Mouse (Mus musculus): ENCODE measurements at regions not wholly inside any gene's neighbourhood (a gene's known extent, or its start where the extent isn't known, plus 50 kb on each side); places are given as distances from the start of the nearest gene placed in this dataset.

DNA sequence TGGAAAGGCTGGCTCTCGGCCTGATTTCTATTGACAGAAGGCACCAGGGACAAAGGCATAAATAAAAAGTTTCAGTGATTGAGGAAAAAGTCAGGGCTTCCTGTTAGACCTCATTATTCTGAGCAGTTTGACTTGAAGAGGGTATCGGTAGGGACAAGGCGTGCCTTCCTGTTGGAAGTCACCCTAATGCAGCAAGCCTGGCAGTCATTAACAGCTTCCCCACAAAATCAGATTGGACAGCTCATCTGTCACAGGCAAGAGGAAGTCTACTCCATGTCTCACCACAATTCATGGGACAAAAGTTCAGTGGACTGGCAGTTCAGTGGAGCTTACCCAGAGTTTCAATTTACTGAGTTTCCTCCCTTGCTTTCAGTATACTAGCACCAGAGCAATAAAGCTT is 715.5 kb downstream of the Fam181b start:
- Histone ChIP-seq H3K27me3 (ENCODE audit: control insufficient read depth, insufficient read depth, low read length) (no peaks in the 10 kb centered on the region), H3K36me3 (ENCODE audit: control insufficient read depth, insufficient read depth, low read length) (no peaks in the 10 kb centered on the region), H3K4me1 (replicated peaks; ENCODE audit: control insufficient read depth, insufficient read depth, low read length) (no peaks in the 10 kb centered on the region), H3K9me3 (ENCODE audit: control insufficient read depth, low read length) (no peaks in the 10 kb centered on the region), H3K9ac (ENCODE audit: low read length) (no peak overlapping the region), H3K4me3 (ENCODE audit: low read depth, low read length) (no peak overlapping the region), H3K4me2 (ENCODE audit: low read depth, low read length, severe bottlenecking) (no peak overlapping the region), H3K27ac (ENCODE audit: low read depth, low read length) (no peak overlapping the region)
- ATAC-seq (replicated peaks; ENCODE audit: low FRiP score): no peak
- 67% methylated on average over 3 of the region's 3 CpGs for WGBS
- DNase-seq (ENCODE audit: low spot score): no peak

DNA sequence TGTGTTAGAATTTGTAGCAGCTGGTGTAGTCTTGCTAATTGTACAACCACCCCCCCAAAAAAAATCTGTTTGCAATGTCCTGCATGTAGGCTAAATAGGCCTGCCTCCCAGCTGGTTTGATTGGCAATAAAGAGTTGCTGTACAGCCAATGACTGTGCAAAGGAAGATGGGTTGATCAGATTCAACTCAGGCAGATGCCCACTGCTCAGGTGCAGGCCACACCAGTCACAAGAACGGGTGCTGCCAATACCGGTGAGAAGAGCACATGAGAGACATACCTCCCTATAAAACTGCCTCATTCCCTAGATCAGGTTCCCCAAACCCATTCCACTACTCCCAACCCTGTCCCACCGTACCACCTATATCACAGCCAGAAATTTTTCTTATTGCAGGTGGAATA is 756.0 kb downstream of the Fam181b start:
- Histone ChIP-seq H3K4me2 (ENCODE audit: low read depth, low read length, severe bottlenecking) (no peak overlapping the region), H3K27me3 (ENCODE audit: control insufficient read depth, insufficient read depth, low read length) (no peaks in the 10 kb centered on the region), H3K9ac (ENCODE audit: low read length) (no peak overlapping the region), H3K4me1 (replicated peaks; ENCODE audit: control insufficient read depth, insufficient read depth, low read length) (no peaks in the 10 kb centered on the region), H3K4me3 (ENCODE audit: low read depth, low read length) (no peak overlapping the region), H3K9me3 (ENCODE audit: control insufficient read depth, low read length) (no peaks in the 10 kb centered on the region), H3K36me3 (ENCODE audit: control insufficient read depth, insufficient read depth, low read length) (no peaks in the 10 kb centered on the region), H3K27ac (ENCODE audit: low read depth, low read length) (no peak overlapping the region)
- no peak for DNase-seq (ENCODE audit: low spot score)
- WGBS: 84% methylated on average over 3 of the region's 3 CpGs
- no peak for ATAC-seq (replicated peaks; ENCODE audit: low FRiP score)

GRCm38 (mm10) chr7:93836169-93836568 is 756.5 kb downstream of the Fam181b start:
- Histone ChIP-seq H3K9me3 (ENCODE audit: control insufficient read depth, low read length) (no peaks in the 10 kb centered on the region), H3K27me3 (ENCODE audit: control insufficient read depth, insufficient read depth, low read length) (no peaks in the 10 kb centered on the region), H3K27ac (ENCODE audit: low read depth, low read length) (no peak overlapping the region), H3K9ac (ENCODE audit: low read length) (no peak overlapping the region), H3K4me1 (replicated peaks; ENCODE audit: control insufficient read depth, insufficient read depth, low read length) (no peaks in the 10 kb centered on the region), H3K4me2 (ENCODE audit: low read depth, low read length, severe bottlenecking) (no peak overlapping the region), H3K36me3 (ENCODE audit: control insufficient read depth, insufficient read depth, low read length) (no peaks in the 10 kb centered on the region), H3K4me3 (ENCODE audit: low read depth, low read length) (no peak overlapping the region)
- ATAC-seq (replicated peaks; ENCODE audit: low FRiP score): no peak
- 65% methylated on average over 2 of the region's 2 CpGs for WGBS
- DNase-seq (ENCODE audit: low spot score): no peak

- DNase-seq (ENCODE audit: low spot score) (no peak), ATAC-seq (replicated peaks; ENCODE audit: low FRiP score) (no peak)
- no peaks in the 10 kb centered on the region for H3K9me3 ChIP-seq (ENCODE audit: control insufficient read depth, low read length)
- H3K27ac ChIP-seq (ENCODE audit: low read depth, low read length): no peak overlapping the region
- no peak overlapping the region for H3K4me2 ChIP-seq (ENCODE audit: low read depth, low read length, severe bottlenecking)
- H3K36me3 ChIP-seq (ENCODE audit: control insufficient read depth, insufficient read depth, low read length): no peaks in the 10 kb centered on the region
- H3K9ac ChIP-seq (ENCODE audit: low read length): no peak overlapping the region
- no peaks in the 10 kb centered on the region for H3K4me1 ChIP-seq (replicated peaks; ENCODE audit: control insufficient read depth, insufficient read depth, low read length)
- WGBS: 44% methylated on average over 6 of the region's 6 CpGs
- no peak overlapping the region for H3K4me3 ChIP-seq (ENCODE audit: low read depth, low read length)
- H3K27me3 ChIP-seq (ENCODE audit: control insufficient read depth, insufficient read depth, low read length): no peaks in the 10 kb centered on the region
Observed at GRCm38 (mm10) chr7:93855025-93855424, 775.4 kb downstream of the Fam181b start.

DNA sequence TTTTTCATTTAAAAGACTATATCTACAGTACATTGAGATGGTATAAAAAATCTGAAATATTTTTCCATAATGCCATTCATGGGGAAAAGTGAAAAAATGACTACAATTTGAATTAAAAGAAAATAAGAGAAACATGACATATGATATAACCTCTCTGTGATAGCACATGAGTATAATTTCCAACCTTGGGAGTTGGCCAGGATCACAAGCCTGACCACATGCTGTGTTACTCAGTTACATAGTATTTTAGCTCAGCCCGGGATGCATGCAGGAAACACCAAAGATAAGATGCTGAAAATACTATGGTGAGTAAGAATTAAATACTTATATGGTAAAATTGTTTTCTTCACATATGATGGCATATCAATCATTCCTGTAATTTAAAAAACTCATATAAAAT is 814.0 kb downstream of the Fam181b start:
- no peak overlapping the region for H3K9ac ChIP-seq (ENCODE audit: low read length)
- no peaks in the 10 kb centered on the region for H3K9me3 ChIP-seq (ENCODE audit: control insufficient read depth, low read length)
- H3K4me1 ChIP-seq (replicated peaks; ENCODE audit: control insufficient read depth, insufficient read depth, low read length): no peaks in the 10 kb centered on the region
- no peak overlapping the region for H3K4me2 ChIP-seq (ENCODE audit: low read depth, low read length, severe bottlenecking)
- no peaks in the 10 kb centered on the region for H3K27me3 ChIP-seq (ENCODE audit: control insufficient read depth, insufficient read depth, low read length)
- DNase-seq (ENCODE audit: low spot score) (no peak), ATAC-seq (replicated peaks; ENCODE audit: low FRiP score) (no peak)
- no peaks in the 10 kb centered on the region for H3K36me3 ChIP-seq (ENCODE audit: control insufficient read depth, insufficient read depth, low read length)
- WGBS: 86% methylated on average over 1 of the region's 1 CpGs
- no peak overlapping the region for H3K4me3 ChIP-seq (ENCODE audit: low read depth, low read length)
- H3K27ac ChIP-seq (ENCODE audit: low read depth, low read length): no peak overlapping the region

DNA sequence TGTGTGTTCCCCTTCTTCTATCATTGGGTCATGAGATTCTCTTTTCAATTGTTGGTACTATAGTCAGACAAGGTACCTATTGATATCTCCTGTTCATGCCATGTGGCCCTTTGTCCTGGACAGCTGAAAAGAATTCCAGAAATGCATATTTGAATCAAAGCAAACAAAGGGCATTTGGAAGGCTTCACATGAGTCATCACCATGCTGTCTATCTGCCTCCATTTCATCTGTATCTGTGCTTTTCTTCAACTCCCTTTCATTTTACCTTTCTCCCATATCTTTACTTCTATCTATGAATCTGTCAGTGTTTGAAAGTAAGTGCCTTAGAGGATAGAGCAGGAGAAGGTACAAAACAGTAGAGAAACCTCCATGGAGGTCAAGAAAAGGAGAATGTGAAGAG is 817.3 kb downstream of the Fam181b start:
- H3K4me1 ChIP-seq (replicated peaks; ENCODE audit: control insufficient read depth, insufficient read depth, low read length): no peaks in the 10 kb centered on the region
- H3K36me3 ChIP-seq (ENCODE audit: control insufficient read depth, insufficient read depth, low read length): no peaks in the 10 kb centered on the region
- H3K9me3 ChIP-seq (ENCODE audit: control insufficient read depth, low read length): no peaks in the 10 kb centered on the region
- DNase-seq (ENCODE audit: low spot score) (no peak), ATAC-seq (replicated peaks; ENCODE audit: low FRiP score) (no peak)
- no peak overlapping the region for H3K4me3 ChIP-seq (ENCODE audit: low read depth, low read length)
- no peak overlapping the region for H3K9ac ChIP-seq (ENCODE audit: low read length)
- H3K27me3 ChIP-seq (ENCODE audit: control insufficient read depth, insufficient read depth, low read length): no peaks in the 10 kb centered on the region
- H3K4me2 ChIP-seq (ENCODE audit: low read depth, low read length, severe bottlenecking): no peak overlapping the region
- no peak overlapping the region for H3K27ac ChIP-seq (ENCODE audit: low read depth, low read length)

- 79% methylated on average over 2 of the region's 2 CpGs for WGBS
Observed at GRCm38 (mm10) chr7:93902770-93903169, 823.1 kb downstream of the Fam181b start.

GRCm38 (mm10) chr7:93936925-93937324 is 857.3 kb downstream of the Fam181b start:
- Histone ChIP-seq H3K4me1 (replicated peaks; ENCODE audit: control insufficient read depth, insufficient read depth, low read length) (no peaks in the 10 kb centered on the region), H3K9ac (ENCODE audit: low read length) (no peak overlapping the region), H3K9me3 (ENCODE audit: control insufficient read depth, low read length) (no peaks in the 10 kb centered on the region), H3K4me2 (ENCODE audit: low read depth, low read length, severe bottlenecking) (no peak overlapping the region), H3K27me3 (ENCODE audit: control insufficient read depth, insufficient read depth, low read length) (no peaks in the 10 kb centered on the region), H3K27ac (ENCODE audit: low read depth, low read length) (no peak overlapping the region), H3K4me3 (ENCODE audit: low read depth, low read length) (no peak overlapping the region), H3K36me3 (ENCODE audit: control insufficient read depth, insufficient read depth, low read length) (no peaks in the 10 kb centered on the region)
- DNase-seq (ENCODE audit: low spot score) (no peak), ATAC-seq (replicated peaks; ENCODE audit: low FRiP score) (no peak)
- 86% methylated on average over 3 of the region's 3 CpGs for WGBS

More at GRCm38 (mm10) chr7:93902770-93903169, 823.1 kb downstream of the Fam181b start:
- no peak overlapping the region for H3K4me2 ChIP-seq (ENCODE audit: low read depth, low read length, severe bottlenecking)
- H3K9me3 ChIP-seq (ENCODE audit: control insufficient read depth, low read length): no peaks in the 10 kb centered on the region
- H3K4me3 ChIP-seq (ENCODE audit: low read depth, low read length): no peak overlapping the region
- no peak overlapping the region for H3K9ac ChIP-seq (ENCODE audit: low read length)
- ATAC-seq (replicated peaks; ENCODE audit: low FRiP score): no peak
- no peaks in the 10 kb centered on the region for H3K36me3 ChIP-seq (ENCODE audit: control insufficient read depth, insufficient read depth, low read length)
- H3K27ac ChIP-seq (ENCODE audit: low read depth, low read length): no peak overlapping the region
- H3K27me3 ChIP-seq (ENCODE audit: control insufficient read depth, insufficient read depth, low read length): no peaks in the 10 kb centered on the region
- DNase-seq (ENCODE audit: low spot score): no peak
- no peaks in the 10 kb centered on the region for H3K4me1 ChIP-seq (replicated peaks; ENCODE audit: control insufficient read depth, insufficient read depth, low read length)

- ATAC-seq (replicated peaks; ENCODE audit: low FRiP score) (no peak), DNase-seq (ENCODE audit: low spot score) (no peak)
- Histone ChIP-seq H3K27ac (ENCODE audit: low read depth, low read length) (no peak overlapping the region), H3K4me1 (replicated peaks; ENCODE audit: control insufficient read depth, insufficient read depth, low read length) (no peaks in the 10 kb centered on the region), H3K4me3 (ENCODE audit: low read depth, low read length) (no peak overlapping the region), H3K36me3 (ENCODE audit: control insufficient read depth, insufficient read depth, low read length) (no peaks in the 10 kb centered on the region), H3K9me3 (ENCODE audit: control insufficient read depth, low read length) (no peaks in the 10 kb centered on the region), H3K9ac (ENCODE audit: low read length) (no peak overlapping the region), H3K4me2 (ENCODE audit: low read depth, low read length, severe bottlenecking) (no peak overlapping the region), H3K27me3 (ENCODE audit: control insufficient read depth, insufficient read depth, low read length) (no peaks in the 10 kb centered on the region)
- 79% methylated on average over 3 of the region's 3 CpGs for WGBS
Observed at GRCm38 (mm10) chr7:93982103-93982502, 902.4 kb downstream of the Fam181b start.
